Mouse (Mus musculus): ENCODE results near the gene Polr2e.

The Polr2e gene

GRCm38 (mm10) chr10:79989272-79989786 is 50.3 kb downstream of the Polr2e start:
- no peak for DNase-seq (ENCODE audit: low read depth, low spot score)

GRCm38 (mm10) chr10:79988506-79989271 is 50.9 kb downstream of the Polr2e start, which contains the start of gene Cnn2:
Gene Cnn2, plus strand, starts transcription at chr10:79988584.
- DNase-seq (ENCODE audit: low read depth, low spot score) = no peak

DNA sequence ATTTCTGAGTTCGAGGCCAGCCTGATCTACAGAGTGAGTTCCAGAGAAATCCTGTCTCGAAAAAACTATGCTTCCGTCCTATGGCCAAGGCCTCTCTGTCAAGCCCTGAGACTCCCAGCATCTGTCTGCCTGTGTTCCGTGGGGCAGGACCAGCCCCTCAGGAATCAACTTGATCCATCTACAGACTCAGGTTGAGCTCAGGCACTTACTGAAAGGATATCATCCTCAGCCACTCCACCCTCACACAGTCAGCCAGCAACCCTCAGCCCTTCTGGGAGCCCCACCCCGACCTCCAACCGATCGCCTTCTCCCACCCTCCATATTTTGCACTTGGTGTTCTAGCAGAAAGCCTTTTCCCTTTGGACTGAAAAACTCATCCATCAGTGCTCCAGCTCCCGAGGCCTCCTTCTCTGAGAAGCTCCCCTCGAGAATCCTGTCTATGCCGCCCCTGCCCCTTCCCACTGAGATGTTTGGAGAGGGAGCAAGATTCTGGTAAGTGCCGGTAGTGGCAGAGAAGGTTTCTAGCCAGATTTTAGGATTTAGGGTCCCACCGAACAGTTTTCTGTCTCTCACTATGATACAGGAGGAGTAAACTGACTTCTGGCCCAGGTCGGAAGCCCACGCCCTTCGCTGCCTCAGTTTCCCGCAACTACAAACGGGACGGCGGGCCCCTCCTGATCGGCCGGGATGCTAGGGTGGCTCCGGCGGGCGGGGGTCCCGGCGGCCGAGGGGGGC is 51.7 kb downstream of the Polr2e start:
- DNase-seq (ENCODE audit: low read depth, low spot score) = no peak

- DNase-seq (ENCODE audit: low read depth, low spot score) = peak; percentile 77
Observed at GRCm38 (mm10) chr10:79986963-79987362, 52.6 kb downstream of the Polr2e start.

GRCm38 (mm10) chr10:79986232-79986878 is 53.2 kb downstream of the Polr2e start:
- DNase-seq (ENCODE audit: low read depth, low spot score) = no peak

Data from skeletal muscle tissue, adult 2 months (tissue).